Mouse (Mus musculus): ENCODE results near the gene Mab21l1. TPM values are rescaled to one million over a fixed set of nuclear protein-coding genes. Genes with fewer than 3 reads are reported as not detected.

Gene Mab21l1
- polyA plus RNA-seq, 1 experiment from 2014 or later: 0.08 TPM

DNA sequence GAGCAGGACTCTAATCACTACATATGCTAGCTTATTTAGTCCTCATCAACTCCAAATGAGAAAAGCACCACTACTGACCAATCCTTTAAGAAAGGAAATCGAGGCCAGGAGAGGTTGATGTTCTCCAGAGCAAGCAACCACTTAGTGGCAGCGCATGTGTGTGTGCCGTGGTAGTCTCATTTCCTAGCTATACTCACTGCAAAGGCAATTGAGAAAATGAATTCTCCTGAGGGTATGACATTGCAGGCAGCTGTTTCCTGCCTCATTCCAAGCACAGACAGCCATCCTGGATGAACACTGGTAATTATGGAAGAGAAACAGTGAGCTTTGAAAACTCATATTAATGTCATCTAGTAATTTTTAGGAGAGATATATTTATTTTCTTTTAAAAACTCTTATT lies 42.6 kb downstream of the Mab21l1 start:
- 52% methylated on average over 3 of the region's 3 CpGs for WGBS (ENCODE audit: insufficient replicate concordance)
- no peaks in the 10 kb centered on the region for H3K4me1 ChIP-seq (ENCODE audit: control insufficient read depth, low read depth, low read length)
- no peak overlapping the region for H3K4me2 ChIP-seq (ENCODE audit: low read depth, low read length)
- no peak for ATAC-seq (ENCODE audit: low read depth)
- H3K4me3 ChIP-seq (ENCODE audit: low read depth, low read length): no peak overlapping the region
- H3K27me3 ChIP-seq (ENCODE audit: control insufficient read depth, insufficient read depth, low read depth, low read length): no peaks in the 10 kb centered on the region
- H3K36me3 ChIP-seq (ENCODE audit: control insufficient read depth, insufficient read depth): no peaks in the 10 kb centered on the region
- no peak overlapping the region for H3K9ac ChIP-seq (ENCODE audit: low read depth, low read length)
- no peak overlapping the region for H3K27ac ChIP-seq (ENCODE audit: low read length)
- H3K9me3 ChIP-seq (replicated peaks; ENCODE audit: control insufficient read depth, low read length): no peaks in the 10 kb centered on the region

DNA sequence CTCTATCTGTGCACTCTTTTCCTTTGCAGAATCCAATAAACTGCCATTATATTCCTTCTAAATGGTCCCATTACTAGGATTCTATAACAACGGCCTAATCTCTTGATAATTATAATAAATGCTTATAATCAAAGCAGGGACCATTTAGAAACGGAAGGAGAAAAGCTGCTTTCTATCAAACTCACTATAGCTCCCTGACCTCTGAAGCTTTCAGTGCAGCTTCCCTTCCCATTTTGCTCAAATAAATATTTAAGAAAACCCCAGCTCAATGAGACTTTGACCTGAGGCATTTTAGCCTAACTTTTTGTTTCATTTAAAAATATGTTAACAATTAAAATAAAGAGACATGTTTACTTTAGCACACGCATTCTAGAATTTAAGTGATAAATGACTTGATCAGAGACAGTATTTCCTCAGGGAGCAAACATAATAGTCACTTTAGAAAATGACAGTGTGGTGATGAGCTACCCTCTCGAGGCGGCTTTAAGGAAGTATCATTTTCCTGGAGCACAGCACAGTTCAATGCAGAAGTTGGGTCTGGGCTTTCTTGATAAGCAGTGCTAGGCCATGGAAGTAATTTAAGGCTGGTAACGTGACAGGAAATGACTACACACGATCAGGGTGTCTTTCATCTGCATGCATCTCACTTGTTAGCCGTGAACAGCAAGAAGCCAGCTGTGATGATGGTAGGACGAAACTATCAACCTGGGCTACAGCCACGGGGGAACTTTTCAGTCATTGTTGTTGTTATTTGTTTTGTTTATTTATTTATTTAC lies 46.4 kb downstream of the Mab21l1 start:
- 23% methylated on average over 10 of the region's 10 CpGs for WGBS (ENCODE audit: insufficient replicate concordance)
- Histone ChIP-seq H3K9ac (ENCODE audit: low read depth, low read length) (no peak overlapping the region), H3K27me3 (ENCODE audit: control insufficient read depth, insufficient read depth, low read depth, low read length) (no peaks in the 10 kb centered on the region), H3K36me3 (ENCODE audit: control insufficient read depth, insufficient read depth) (no peaks in the 10 kb centered on the region), H3K27ac (ENCODE audit: low read length) (no peak overlapping the region), H3K4me3 (ENCODE audit: low read depth, low read length) (no peak overlapping the region), H3K4me2 (ENCODE audit: low read depth, low read length) (peak overlapping the region; percentile 4; the same call in 1 of the 2 replicates), H3K9me3 (replicated peaks; ENCODE audit: control insufficient read depth, low read length) (no peaks in the 10 kb centered on the region), H3K4me1 (ENCODE audit: control insufficient read depth, low read depth, low read length) (no peaks in the 10 kb centered on the region)
- ATAC-seq (ENCODE audit: low read depth): peak; percentile 77

- H3K36me3 ChIP-seq (ENCODE audit: control insufficient read depth, insufficient read depth): no peaks in the 10 kb centered on the region
- ATAC-seq (ENCODE audit: low read depth): no peak
- no peaks in the 10 kb centered on the region for H3K4me1 ChIP-seq (ENCODE audit: control insufficient read depth, low read depth, low read length)
- H3K4me3 ChIP-seq (ENCODE audit: low read depth, low read length): no peak overlapping the region
- WGBS (ENCODE audit: insufficient replicate concordance): 73% methylated on average over 5 of the region's 5 CpGs
- H3K27me3 ChIP-seq (ENCODE audit: control insufficient read depth, insufficient read depth, low read depth, low read length): no peaks in the 10 kb centered on the region
- no peak overlapping the region for H3K27ac ChIP-seq (ENCODE audit: low read length)
- no peaks in the 10 kb centered on the region for H3K9me3 ChIP-seq (replicated peaks; ENCODE audit: control insufficient read depth, low read length)
- no peak overlapping the region for H3K9ac ChIP-seq (ENCODE audit: low read depth, low read length)
- H3K4me2 ChIP-seq (ENCODE audit: low read depth, low read length): no peak overlapping the region
These were observed 47.9 kb downstream of the Mab21l1 start for GRCm38 (mm10) chr3:55830226-55830625.

Data from liver, embryonic 16.5 days (tissue).